Mouse (Mus musculus) cortical plate, adult 2 months (tissue): ENCODE results near the gene Aldh8a1. TPM values are rescaled to one million over a fixed set of nuclear protein-coding genes. Genes with fewer than 3 reads are reported as not detected.
A peak's percentile ranks its signal among the peaks of the same experiment; 100 is the strongest.

Experiments used
- H3K27ac ChIP-seq: fragments of 200-500 bp; 2 replicates; pipeline ENCODE4 v1.5.1; 2012; ENCODE audit warnings: low read length, control low read depth, inconsistent platforms; ENCODE audit not compliant: insufficient read depth
- H3K4me1 ChIP-seq: fragments of 200-500 bp; 2 replicates; pipeline ENCODE4 v1.6.1; 2011; ENCODE audit warnings: low read length; ENCODE audit not compliant: control insufficient read depth, insufficient read depth
- H3K4me3 ChIP-seq: fragments of 200-500 bp; 2 replicates; pipeline ENCODE4 v1.5.1; 2011; ENCODE audit warnings: mild to moderate bottlenecking, low read length, control low read depth; ENCODE audit not compliant: insufficient read depth
- CTCF ChIP-seq: fragments of 200-500 bp; IDR thresholded peaks from 2 replicates; pipeline ENCODE4 v1.5.1; 2011; ENCODE audit warnings: mild to moderate bottlenecking, control low read depth, low read length; ENCODE audit not compliant: insufficient read depth; ENCODE audit errors: extremely low read depth
- POLR2A ChIP-seq: fragments of 200-500 bp; IDR thresholded peaks from 2 replicates; pipeline ENCODE4 v1.6.1; 2011; ENCODE audit warnings: mild to moderate bottlenecking, low read length, control low read depth; ENCODE audit not compliant: insufficient read depth; ENCODE audit errors: extremely low read depth
- polyA plus RNA-seq: library from polyadenylated mRNA; depleted of rRNA; stranded (reverse); fragments of >200 nt; gene quantifications from 2 replicates; pipeline ENCODE4 v1.2.3, GENCODE M21; 2012; rRNA removed

Gene Aldh8a1
- polyA plus RNA-seq, 1 experiment, result 0.38 TPM

- TF ChIP-seq POLR2A, result no peak
- Histone ChIP-seq H3K4me1 (peaks cover 4% of the 10 kb centered on the region), H3K27ac (no peak overlapping the region)
These were observed 64.6 kb downstream of the Aldh8a1 start for GRCm38 (mm10) chr10:21441690-21442089.

GRCm38 (mm10) chr10:21443646-21444324 lies 66.7 kb downstream of the Aldh8a1 start:
- Histone ChIP-seq H3K4me3 (no peak overlapping the region), H3K4me1 (peaks cover 4% of the 10 kb centered on the region), H3K27ac (0 out of 2 replicates have a peak overlapping the region, but pooled peaks have one; percentile 61)
- TF ChIP-seq POLR2A (no peak), CTCF (no peak)

More at GRCm38 (mm10) chr10:21441690-21442089, 64.6 kb downstream of the Aldh8a1 start:
- H3K4me3 ChIP-seq, result no peak overlapping the region

GRCm38 (mm10) chr10:21444410-21444809 lies 67.3 kb downstream of the Aldh8a1 start:
- TF ChIP-seq POLR2A (no peak), CTCF (no peak)
- Histone ChIP-seq H3K27ac (0 out of 2 replicates have a peak overlapping the region, but pooled peaks have one; percentile 61), H3K4me3 (no peak overlapping the region), H3K4me1 (peaks cover 4% of the 10 kb centered on the region)

Other genes with a start within 250 kb of the Aldh8a1 start
- gene Myb, start 216.3 kb upstream of the Aldh8a1 start, polyA plus RNA-seq, result 0.44 and 0.56 TPM in 2 replicates
- gene Hbs1l, start 81.3 kb upstream of the Aldh8a1 start, polyA plus RNA-seq, result 43.4 and 47.4 TPM in 2 replicates
- gene 1700020N01Rik, start 215.9 kb downstream of the Aldh8a1 start, polyA plus RNA-seq, result not detected in 2 replicates